Mouse (Mus musculus) adrenal gland, adult 2 months (tissue): ENCODE measurements at regions not wholly inside any gene's neighbourhood (a gene's known extent, or its start where the extent isn't known, plus 50 kb on each side); places are given as distances from the start of the nearest gene placed in this dataset.

Source experiments
- DNase-seq: peaks from one replicate; pipeline ENCODE4 v3.0.0; 2021

DNA sequence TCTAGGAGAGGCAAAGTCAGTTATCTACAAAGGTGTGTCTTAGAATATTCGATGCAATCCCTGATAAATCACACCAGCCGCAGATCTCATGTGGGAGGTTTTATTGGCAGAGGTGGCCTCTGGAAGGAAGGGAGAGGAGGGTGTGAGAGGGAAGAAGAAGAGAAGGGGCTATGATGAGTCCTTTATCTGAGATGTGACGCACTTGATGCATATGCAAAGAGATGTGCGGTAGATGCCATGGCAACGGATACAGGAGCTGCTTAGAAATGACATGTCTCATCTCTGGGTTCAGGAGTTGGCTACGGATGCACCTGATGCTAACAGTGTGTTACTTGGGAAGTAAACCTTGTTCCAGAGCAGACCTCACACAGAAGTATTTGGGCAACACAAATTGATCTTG lies 718.6 kb upstream of the Gm21961 start:
- no peak for DNase-seq

DNA sequence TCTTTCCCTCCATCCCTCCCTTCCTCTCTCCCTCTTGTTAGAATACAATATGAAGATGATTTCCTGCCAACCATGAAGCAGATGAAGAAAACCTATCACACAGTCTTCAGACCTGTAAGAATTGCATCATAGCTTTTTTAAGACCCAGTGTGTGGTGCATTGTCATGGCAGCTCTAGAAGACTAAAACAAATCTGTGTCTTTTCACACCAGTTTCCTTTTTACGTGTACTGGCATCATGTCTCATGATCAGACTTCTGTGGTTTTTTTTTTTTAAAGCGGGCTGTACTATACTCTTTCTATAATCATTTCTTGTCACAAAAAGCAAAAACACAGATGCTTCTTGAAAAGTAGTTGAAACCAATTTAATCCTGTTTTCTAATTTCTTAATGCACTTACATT lies 716.6 kb upstream of the Gm21961 start:
- DNase-seq = no peak

DNA sequence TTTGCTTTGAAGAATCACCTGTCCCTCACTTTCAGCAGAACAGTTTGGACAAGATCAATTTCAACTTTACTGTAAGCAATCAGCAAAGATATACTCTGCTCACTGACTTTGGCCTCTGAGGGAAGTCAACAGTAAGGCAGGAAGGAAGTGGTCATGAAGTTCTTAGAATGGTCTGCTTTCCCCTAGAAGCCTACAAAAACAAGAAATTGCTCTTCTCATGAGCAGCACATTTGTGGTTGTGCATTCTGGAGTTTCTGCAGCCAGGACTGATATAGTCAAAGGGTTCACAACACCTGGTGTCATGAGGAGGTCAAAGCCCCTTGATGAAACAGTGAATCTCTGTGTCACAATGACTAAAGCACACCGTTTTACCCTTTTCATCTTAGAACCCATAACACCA lies 712.4 kb upstream of the Gm21961 start:
- DNase-seq = no peak

DNA sequence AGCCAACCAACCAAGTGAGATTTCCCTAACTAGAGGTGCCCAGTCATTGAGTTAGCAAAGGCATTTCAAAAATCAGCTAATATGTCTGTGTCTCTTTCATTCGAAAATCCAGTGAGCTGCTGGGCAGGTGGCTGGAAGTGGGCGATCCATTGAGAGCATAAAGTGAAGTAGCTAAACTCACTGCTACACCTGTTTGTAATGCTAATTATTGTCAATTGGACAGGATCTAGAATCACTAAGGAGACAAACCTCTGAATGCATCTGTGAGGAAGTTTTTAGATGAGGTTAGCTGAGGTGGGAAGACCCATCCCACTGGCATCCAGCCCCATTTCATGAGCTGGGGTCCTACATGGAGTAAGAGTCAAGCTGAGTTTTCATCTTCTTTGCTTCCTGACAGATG lies 711.6 kb upstream of the Gm21961 start:
- DNase-seq = no peak

DNA sequence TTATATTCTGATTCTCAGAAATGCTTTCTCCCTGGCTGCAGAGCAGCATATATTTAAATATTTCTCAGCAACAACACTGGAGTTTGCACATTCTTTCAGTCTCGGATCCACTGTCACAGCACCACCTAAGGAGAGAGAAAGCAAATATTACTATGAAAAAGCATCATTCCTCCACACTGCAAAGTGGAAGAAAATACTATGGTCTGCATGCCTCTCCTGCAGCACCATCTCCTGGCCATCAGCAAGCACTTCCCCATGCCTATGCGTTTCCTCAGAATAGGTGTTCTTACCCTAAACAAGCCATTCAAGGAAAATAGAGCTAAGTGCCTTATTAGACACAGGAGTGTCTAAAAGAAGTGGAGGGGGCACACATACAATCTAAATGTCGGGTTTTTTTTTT lies 688.9 kb upstream of the Gm21961 start:
- no peak for DNase-seq

DNA sequence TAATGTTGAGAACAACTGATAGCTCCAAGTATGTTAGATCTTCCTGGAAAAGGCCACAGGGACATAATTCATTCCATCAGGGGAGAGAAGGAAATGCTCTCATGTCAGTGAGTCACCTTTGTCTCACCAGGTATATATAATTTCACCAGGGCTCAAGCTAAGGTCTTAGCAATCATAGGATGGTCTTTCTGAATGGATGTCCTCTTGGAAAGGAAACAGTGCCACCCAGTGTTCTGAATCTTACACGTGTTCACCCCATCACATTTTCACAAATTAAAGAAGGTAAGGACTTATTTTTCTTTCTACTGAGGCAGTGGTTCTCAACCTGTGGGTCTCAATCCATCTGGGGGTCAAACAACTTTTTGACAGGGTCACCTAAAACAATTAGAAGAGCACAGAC lies 686.8 kb upstream of the Gm21961 start:
- no peak for DNase-seq

DNA sequence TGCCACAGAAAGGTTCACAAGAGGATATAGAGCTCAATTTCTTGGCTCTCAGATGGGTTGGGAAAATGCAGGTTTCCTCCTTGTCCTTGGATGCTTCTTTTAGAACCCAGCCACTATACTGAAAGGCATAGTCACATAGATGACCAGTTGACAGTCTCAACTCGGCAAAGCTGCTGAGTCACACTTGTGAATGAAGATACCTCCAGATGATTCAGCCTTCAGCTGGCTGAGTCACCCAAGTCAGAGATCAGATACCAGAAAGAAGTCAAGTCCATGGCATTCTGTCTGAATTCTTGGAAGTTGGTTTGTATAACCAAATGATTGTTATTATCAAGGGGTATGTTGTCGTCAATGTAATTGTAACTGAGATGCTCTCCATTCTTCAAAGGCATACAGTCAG lies 683.9 kb upstream of the Gm21961 start:
- DNase-seq = peak; percentile 71
